Mouse (Mus musculus): ENCODE data around the gene Zfp64. TPM values are rescaled to one million over a fixed set of nuclear protein-coding genes. Genes with fewer than 3 reads are reported as not detected.
A peak's percentile ranks its signal among the peaks of the same experiment; 100 is the strongest.
"Not testable (repeated sequence)": the region's sequence is repeated elsewhere in the genome, so short reads cannot be mapped to it uniquely, and the experiment has no call there.

The Zfp64 gene
- polyA plus RNA-seq, 1 experiment from 2014 or later: 39.0 TPM

DNA sequence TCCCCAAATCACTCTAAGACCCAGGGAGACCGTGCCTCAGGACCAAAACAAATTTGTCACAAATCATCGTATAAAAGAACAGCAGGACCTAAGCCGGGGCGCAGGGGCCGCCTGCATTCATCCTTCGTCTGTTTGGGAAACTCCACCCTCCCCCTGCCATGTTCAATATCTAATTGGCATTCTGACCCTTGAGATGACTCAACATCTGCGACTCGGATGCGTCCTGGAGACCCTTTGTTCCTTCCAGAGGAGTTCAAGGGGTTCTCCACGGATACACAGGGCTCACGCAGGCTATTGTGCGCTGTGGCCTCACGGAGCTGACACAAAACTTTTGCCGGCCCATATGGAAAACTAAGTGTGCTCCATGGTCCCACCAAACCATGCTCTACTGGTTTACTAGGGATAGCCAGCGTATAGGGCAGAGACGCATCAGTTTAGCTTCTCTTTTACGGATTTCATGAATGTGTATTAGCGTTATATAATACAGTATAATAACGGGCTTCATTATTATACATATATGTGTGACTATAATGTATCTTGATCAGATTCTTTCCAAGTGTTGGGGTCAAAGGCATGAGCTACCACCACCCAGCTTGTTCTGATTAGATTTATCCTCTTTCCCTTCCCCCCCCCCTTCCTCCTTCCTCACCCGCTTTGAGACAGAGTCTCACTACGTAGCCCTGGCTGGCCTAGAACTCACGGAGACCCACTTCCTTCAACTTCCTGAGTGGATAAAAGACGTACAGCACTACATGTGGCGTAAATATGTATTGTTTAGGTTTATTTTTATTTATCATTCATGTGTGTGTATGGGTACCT lies 94.3 kb downstream of the Zfp64 start:
- WGBS: 45% methylated on average over 24 of the region's 24 CpGs
- H3K9ac ChIP-seq (ENCODE audit: low read depth, low read length): no peak overlapping the region
- H3K4me2 ChIP-seq (ENCODE audit: low read depth, low read length): no peak overlapping the region

DNA sequence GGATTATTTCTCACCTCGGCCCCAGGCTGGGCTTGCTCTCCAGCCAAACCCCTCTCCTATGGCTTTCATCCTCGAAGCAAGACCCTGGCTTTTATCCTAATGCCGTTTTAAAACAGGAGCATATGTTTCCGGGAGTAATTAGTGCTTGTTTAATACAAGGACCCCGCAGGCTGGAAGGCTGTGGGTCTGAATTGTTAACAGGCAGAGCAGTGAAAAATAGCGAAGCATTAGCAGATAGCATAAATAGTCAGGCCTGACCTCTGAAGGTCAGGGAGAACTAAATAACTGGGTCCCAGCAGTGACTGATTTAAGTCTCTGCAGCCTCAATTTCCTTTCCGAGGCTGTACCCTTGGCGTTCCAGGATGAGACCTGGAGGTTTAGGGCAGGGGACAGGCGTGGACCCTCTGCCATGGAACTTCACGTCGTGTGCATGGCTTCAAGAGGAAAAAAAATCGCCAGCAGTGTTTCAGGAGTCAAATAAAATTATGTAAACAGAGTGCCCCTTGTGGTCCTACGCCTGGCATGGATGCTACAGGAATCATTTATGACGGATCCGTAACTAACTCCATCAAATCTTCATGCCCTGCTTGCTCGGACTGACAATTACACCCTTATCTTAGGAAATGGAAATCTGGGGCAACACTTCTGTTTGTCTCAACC lies 95.2 kb downstream of the Zfp64 start:
- Histone ChIP-seq H3K4me3 (ENCODE audit: low read depth, low read length) (no peak overlapping the region), H3K9ac (ENCODE audit: low read depth, low read length) (no peak overlapping the region), H3K36me3 (ENCODE audit: control insufficient read depth, insufficient read depth, low read length) (no peaks in the 10 kb centered on the region), H3K27ac (replicated peaks; ENCODE audit: low read depth, low read length) (no peak overlapping the region), H3K9me3 (ENCODE audit: control insufficient read depth, low read length) (no peaks in the 10 kb centered on the region), H3K4me2 (ENCODE audit: low read depth, low read length) (no peak overlapping the region), H3K27me3 (replicated peaks; ENCODE audit: control insufficient read depth, insufficient read depth, low read length) (no peaks in the 10 kb centered on the region), H3K4me1 (ENCODE audit: control insufficient read depth, insufficient read depth, low read length) (no peaks in the 10 kb centered on the region)
- ATAC-seq (ENCODE audit: low read depth): no peak
- WGBS: 17% methylated on average over 16 of the region's 16 CpGs
- no peak for DNase-seq (ENCODE audit: low spot score)

More for the DNA sequence above, 94.3 kb downstream of the Zfp64 start:
- Histone ChIP-seq H3K4me1 (ENCODE audit: control insufficient read depth, insufficient read depth, low read length) (no peaks in the 10 kb centered on the region), H3K4me3 (ENCODE audit: low read depth, low read length) (no peak overlapping the region), H3K36me3 (ENCODE audit: control insufficient read depth, insufficient read depth, low read length) (no peaks in the 10 kb centered on the region), H3K9me3 (ENCODE audit: control insufficient read depth, low read length) (no peaks in the 10 kb centered on the region), H3K27ac (replicated peaks; ENCODE audit: low read depth, low read length) (no peak overlapping the region), H3K27me3 (replicated peaks; ENCODE audit: control insufficient read depth, insufficient read depth, low read length) (no peaks in the 10 kb centered on the region)
- no peak for ATAC-seq (ENCODE audit: low read depth)
- no peak for DNase-seq (ENCODE audit: low spot score)

DNA sequence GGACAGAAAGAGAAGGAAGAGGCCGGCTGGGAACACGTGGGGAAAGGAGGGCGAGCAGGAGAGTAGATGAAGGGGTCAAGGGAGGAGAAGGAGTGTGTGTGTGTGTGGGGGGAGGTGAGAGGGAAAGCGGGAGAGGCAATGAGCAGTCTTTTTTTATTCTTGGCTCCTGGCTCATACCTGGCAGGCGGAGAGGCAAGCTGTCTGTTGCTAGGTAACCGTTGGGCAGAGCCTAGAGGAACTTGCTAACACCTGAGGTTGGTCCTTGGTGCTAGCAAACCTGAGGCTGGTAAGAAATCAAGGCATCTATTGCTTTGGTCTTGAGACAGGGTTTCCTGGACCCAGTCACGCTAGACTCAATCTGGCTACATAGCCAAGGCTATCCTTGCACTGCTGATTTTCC lies 98.7 kb downstream of the Zfp64 start:
- Histone ChIP-seq H3K36me3 (ENCODE audit: control insufficient read depth, insufficient read depth, low read length) (no peaks in the 10 kb centered on the region), H3K27me3 (replicated peaks; ENCODE audit: control insufficient read depth, insufficient read depth, low read length) (no peaks in the 10 kb centered on the region), H3K27ac (replicated peaks; ENCODE audit: low read depth, low read length) (no peak overlapping the region), H3K4me1 (ENCODE audit: control insufficient read depth, insufficient read depth, low read length) (no peaks in the 10 kb centered on the region), H3K4me3 (ENCODE audit: low read depth, low read length) (no peak overlapping the region), H3K9me3 (ENCODE audit: control insufficient read depth, low read length) (no peaks in the 10 kb centered on the region), H3K9ac (ENCODE audit: low read depth, low read length) (no peak overlapping the region), H3K4me2 (ENCODE audit: low read depth, low read length) (no peak overlapping the region)
- DNase-seq (ENCODE audit: low spot score) (no peak), ATAC-seq (ENCODE audit: low read depth) (no peak)
- WGBS: 59% methylated on average over 7 of the region's 7 CpGs

DNA sequence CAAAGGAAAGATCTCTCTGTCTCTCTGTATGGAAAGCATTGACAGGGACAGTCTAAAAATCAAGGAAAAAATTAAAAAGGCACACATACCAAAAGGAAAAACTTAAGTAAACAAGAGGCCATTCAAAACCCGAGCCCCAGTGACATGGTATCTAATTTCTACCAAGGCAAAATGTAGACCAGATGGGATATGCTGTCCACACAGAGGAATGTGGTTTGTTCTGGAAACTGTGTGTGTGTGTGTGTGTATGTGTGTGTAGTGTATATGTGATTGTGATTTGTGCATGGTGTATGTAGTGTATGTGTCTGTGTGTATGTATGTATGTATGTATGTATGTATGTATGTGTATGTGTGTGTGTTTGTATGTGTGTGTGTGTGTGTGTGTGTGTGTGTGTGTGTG lies 100.6 kb downstream of the Zfp64 start:
- H3K27ac ChIP-seq (replicated peaks; ENCODE audit: low read depth, low read length): no peak overlapping the region
- H3K9me3 ChIP-seq (ENCODE audit: control insufficient read depth, low read length): no peaks in the 10 kb centered on the region
- no peak overlapping the region for H3K4me2 ChIP-seq (ENCODE audit: low read depth, low read length)
- peak; percentile 36 for DNase-seq (ENCODE audit: low spot score)
- no peak overlapping the region for H3K9ac ChIP-seq (ENCODE audit: low read depth, low read length)
- no peak overlapping the region for H3K4me3 ChIP-seq (ENCODE audit: low read depth, low read length)
- no peak for ATAC-seq (ENCODE audit: low read depth)
- no peaks in the 10 kb centered on the region for H3K27me3 ChIP-seq (replicated peaks; ENCODE audit: control insufficient read depth, insufficient read depth, low read length)
- H3K4me1 ChIP-seq (ENCODE audit: control insufficient read depth, insufficient read depth, low read length): no peaks in the 10 kb centered on the region
- H3K36me3 ChIP-seq (ENCODE audit: control insufficient read depth, insufficient read depth, low read length): no peaks in the 10 kb centered on the region
- WGBS: 7% methylated on average over 1 of the region's 1 CpGs

DNA sequence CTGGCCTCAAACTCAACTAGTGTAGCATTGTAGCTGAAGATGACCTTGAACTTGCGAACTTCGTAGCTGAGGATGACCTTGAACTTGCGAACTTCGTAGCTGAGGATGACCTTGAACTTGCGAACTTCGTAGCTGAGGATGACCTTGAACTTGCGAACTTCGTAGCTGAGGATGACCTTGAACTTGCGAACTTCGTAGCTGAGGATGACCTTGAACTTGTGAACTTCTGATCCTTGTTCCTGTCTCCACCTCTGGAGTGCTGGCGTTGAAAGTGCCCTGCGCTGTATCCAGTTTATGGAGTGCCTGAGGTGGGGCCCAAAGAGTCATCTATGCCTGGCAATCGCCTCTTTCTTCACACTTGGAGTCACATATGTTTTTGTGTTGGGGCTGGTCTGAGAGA lies 101.5 kb downstream of the Zfp64 start:
- not testable (repeated sequence) for H3K27me3 ChIP-seq (replicated peaks; ENCODE audit: control insufficient read depth, insufficient read depth, low read length); H3K27ac ChIP-seq (replicated peaks; ENCODE audit: low read depth, low read length)
- WGBS: 87% methylated on average over 11 of the region's 13 CpGs

DNA sequence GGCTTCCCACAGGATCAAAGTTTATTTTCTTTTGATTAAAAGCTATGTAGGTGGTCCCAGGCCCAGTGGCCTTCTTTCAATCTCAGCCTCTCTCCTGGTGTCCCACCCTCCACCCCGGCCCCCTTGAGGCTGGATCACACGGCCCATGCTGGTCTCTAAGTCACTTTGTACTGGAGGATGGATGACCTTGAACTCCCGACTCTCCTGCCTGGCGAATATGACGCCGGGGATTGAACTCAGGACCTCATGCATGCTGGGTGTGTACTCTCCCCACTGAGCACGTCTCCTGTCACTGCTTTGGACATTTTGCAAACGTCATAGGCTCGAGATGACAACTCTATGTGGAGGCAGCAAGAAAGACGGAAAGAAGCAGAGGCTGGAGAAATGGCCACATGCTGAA lies 103.8 kb downstream of the Zfp64 start:
- Histone ChIP-seq H3K9ac (ENCODE audit: low read depth, low read length) (no peak overlapping the region), H3K4me1 (ENCODE audit: control insufficient read depth, insufficient read depth, low read length) (no peaks in the 10 kb centered on the region), H3K27ac (replicated peaks; ENCODE audit: low read depth, low read length) (no peak overlapping the region), H3K27me3 (replicated peaks; ENCODE audit: control insufficient read depth, insufficient read depth, low read length) (no peaks in the 10 kb centered on the region), H3K36me3 (ENCODE audit: control insufficient read depth, insufficient read depth, low read length) (no peaks in the 10 kb centered on the region), H3K9me3 (ENCODE audit: control insufficient read depth, low read length) (no peaks in the 10 kb centered on the region), H3K4me3 (ENCODE audit: low read depth, low read length) (no peak overlapping the region), H3K4me2 (ENCODE audit: low read depth, low read length) (no peak overlapping the region)
- ATAC-seq (ENCODE audit: low read depth): no peak
- 57% methylated on average over 10 of the region's 10 CpGs for WGBS
- no peak for DNase-seq (ENCODE audit: low spot score)

More for the DNA sequence above, 101.5 kb downstream of the Zfp64 start:
- not testable (repeated sequence) for H3K4me2 ChIP-seq (ENCODE audit: low read depth, low read length); H3K36me3 ChIP-seq (ENCODE audit: control insufficient read depth, insufficient read depth, low read length); H3K4me1 ChIP-seq (ENCODE audit: control insufficient read depth, insufficient read depth, low read length); H3K4me3 ChIP-seq (ENCODE audit: low read depth, low read length); H3K9me3 ChIP-seq (ENCODE audit: control insufficient read depth, low read length); DNase-seq (ENCODE audit: low spot score); H3K9ac ChIP-seq (ENCODE audit: low read depth, low read length); ATAC-seq (ENCODE audit: low read depth)

DNA sequence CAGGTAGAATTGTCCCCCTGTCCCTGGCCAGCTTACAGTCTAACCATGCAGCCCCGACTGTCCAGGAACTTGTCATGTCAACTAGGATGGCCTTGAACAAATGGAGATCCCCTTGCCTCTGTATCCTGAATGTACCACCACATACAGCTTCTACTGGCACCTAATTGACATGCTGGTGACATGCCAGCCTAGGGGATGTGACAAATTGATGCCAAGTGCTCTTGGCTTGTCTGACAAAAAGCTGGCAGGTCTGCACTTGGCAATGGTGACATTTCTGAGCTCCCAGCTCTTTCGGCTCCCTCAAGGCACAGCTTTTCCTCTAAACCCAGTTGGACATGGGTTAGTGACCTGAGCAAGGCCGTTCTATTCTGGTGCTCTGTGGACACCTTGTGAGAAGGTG lies 106.8 kb downstream of the Zfp64 start:
- Histone ChIP-seq H3K4me3 (ENCODE audit: low read depth, low read length) (no peak overlapping the region), H3K36me3 (ENCODE audit: control insufficient read depth, insufficient read depth, low read length) (no peaks in the 10 kb centered on the region), H3K4me1 (ENCODE audit: control insufficient read depth, insufficient read depth, low read length) (no peaks in the 10 kb centered on the region), H3K9ac (ENCODE audit: low read depth, low read length) (no peak overlapping the region), H3K4me2 (ENCODE audit: low read depth, low read length) (no peak overlapping the region), H3K27ac (replicated peaks; ENCODE audit: low read depth, low read length) (no peak overlapping the region), H3K9me3 (ENCODE audit: control insufficient read depth, low read length) (no peaks in the 10 kb centered on the region), H3K27me3 (replicated peaks; ENCODE audit: control insufficient read depth, insufficient read depth, low read length) (no peaks in the 10 kb centered on the region)
- 88% methylated on average over 3 of the region's 3 CpGs for WGBS
- no peak for ATAC-seq (ENCODE audit: low read depth)
- DNase-seq (ENCODE audit: low spot score): no peak

DNA sequence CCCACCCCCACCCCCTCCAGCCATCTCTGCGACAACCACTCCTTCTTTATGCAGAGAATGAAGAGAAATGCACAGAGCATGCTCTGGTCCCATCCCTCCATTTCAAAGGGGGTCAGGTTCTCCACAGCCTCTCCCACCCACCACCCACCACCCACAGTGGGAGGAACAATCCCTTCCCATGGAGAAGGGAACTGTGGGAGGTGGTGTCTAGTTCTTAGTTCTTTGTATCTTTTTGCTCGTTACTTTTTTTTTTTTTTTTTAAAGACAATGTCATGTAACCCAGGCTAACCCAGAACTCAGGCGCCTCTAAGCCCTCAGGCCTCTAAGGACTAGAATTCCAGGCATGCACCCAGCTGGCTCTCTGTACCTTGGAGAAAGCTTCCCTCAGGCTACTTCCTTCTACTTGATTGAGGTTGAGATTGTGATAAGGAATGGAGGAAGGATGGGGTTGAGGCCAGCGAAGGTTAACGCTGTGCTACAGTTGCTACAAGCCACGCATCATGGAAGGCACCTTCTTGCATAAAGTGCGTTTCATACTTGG lies 109.1 kb downstream of the Zfp64 start:
- peaks cover 13% of the 10 kb centered on the region for H3K27me3 ChIP-seq (replicated peaks; ENCODE audit: control insufficient read depth, insufficient read depth, low read length)
- 66% methylated on average over 7 of the region's 7 CpGs for WGBS
- H3K4me2 ChIP-seq (ENCODE audit: low read depth, low read length): no peak overlapping the region
- DNase-seq (ENCODE audit: low spot score): no peak
- H3K9me3 ChIP-seq (ENCODE audit: control insufficient read depth, low read length): 0 out of 2 replicates have a peak, but pooled peaks cover 3% of the 10 kb centered on the region
- H3K36me3 ChIP-seq (ENCODE audit: control insufficient read depth, insufficient read depth, low read length): no peaks in the 10 kb centered on the region
- no peak overlapping the region for H3K4me3 ChIP-seq (ENCODE audit: low read depth, low read length)
- no peak for ATAC-seq (ENCODE audit: low read depth)
- no peak overlapping the region for H3K27ac ChIP-seq (replicated peaks; ENCODE audit: low read depth, low read length)
- 0 out of 2 replicates have a peak, but pooled peaks cover 4% of the 10 kb centered on the region for H3K4me1 ChIP-seq (ENCODE audit: control insufficient read depth, insufficient read depth, low read length)
- no peak overlapping the region for H3K9ac ChIP-seq (ENCODE audit: low read depth, low read length)
